Mouse (Mus musculus): Measurements from ENCODE around the gene Bcl7a. TPM values are rescaled to one million over a fixed set of nuclear protein-coding genes. Genes with fewer than 3 reads are reported as not detected.

The Bcl7a gene
- polyA plus RNA-seq, 1 experiment from 2014 or later = 40.0 TPM

- 71% methylated on average over 15 of the region's 15 CpGs for WGBS
- ATAC-seq (ENCODE audit: low FRiP score, low TSS enrichment) = no peak
- Histone ChIP-seq H3K9ac (replicated peaks; ENCODE audit: low read length) (0 out of 2 replicates have a peak overlapping the region, but pooled peaks have one; percentile 27), H3K4me3 (ENCODE audit: low read length) (no peak overlapping the region), H3K4me2 (replicated peaks; ENCODE audit: low read depth, low read length) (no peak overlapping the region), H3K9me3 (ENCODE audit: low read length) (no peaks in the 10 kb centered on the region), H3K27me3 (ENCODE audit: insufficient read depth, low read length) (no peaks in the 10 kb centered on the region), H3K4me1 (ENCODE audit: insufficient read depth, low read length) (peaks cover 30% of the 10 kb centered on the region), H3K27ac (ENCODE audit: low read length) (peak overlapping the region; percentile 68), H3K36me3 (ENCODE audit: insufficient read depth, low read length) (no peaks in the 10 kb centered on the region)
Observed at GRCm38 (mm10) chr5:123326006-123326750, 17.5 kb upstream of the Bcl7a start.

- 52% methylated on average over 9 of the region's 9 CpGs for WGBS
- H3K9ac ChIP-seq (replicated peaks; ENCODE audit: low read length) = no peak overlapping the region
- ATAC-seq (ENCODE audit: low FRiP score, low TSS enrichment) = peak; percentile 33
Observed at GRCm38 (mm10) chr5:123326751-123327148, 16.9 kb upstream of the Bcl7a start.

GRCm38 (mm10) chr5:123327686-123328085 is 15.9 kb upstream of the Bcl7a start:
- no peak for ATAC-seq (ENCODE audit: low FRiP score, low TSS enrichment)
- H3K9ac ChIP-seq (replicated peaks; ENCODE audit: low read length) = no peak overlapping the region
- 76% methylated on average over 8 of the region's 8 CpGs for WGBS
- peaks cover 30% of the 10 kb centered on the region for H3K4me1 ChIP-seq (ENCODE audit: insufficient read depth, low read length)
- no peaks in the 10 kb centered on the region for H3K36me3 ChIP-seq (ENCODE audit: insufficient read depth, low read length)
- H3K9me3 ChIP-seq (ENCODE audit: low read length) = no peaks in the 10 kb centered on the region
- H3K4me3 ChIP-seq (ENCODE audit: low read length) = no peak overlapping the region
- no peaks in the 10 kb centered on the region for H3K27me3 ChIP-seq (ENCODE audit: insufficient read depth, low read length)
- H3K27ac ChIP-seq (ENCODE audit: low read length) = no peak overlapping the region
- H3K4me2 ChIP-seq (replicated peaks; ENCODE audit: low read depth, low read length) = no peak overlapping the region

More at GRCm38 (mm10) chr5:123326751-123327148, 16.9 kb upstream of the Bcl7a start:
- Histone ChIP-seq H3K4me3 (ENCODE audit: low read length) (no peak overlapping the region), H3K9me3 (ENCODE audit: low read length) (no peaks in the 10 kb centered on the region), H3K4me2 (replicated peaks; ENCODE audit: low read depth, low read length) (no peak overlapping the region), H3K4me1 (ENCODE audit: insufficient read depth, low read length) (peaks cover 30% of the 10 kb centered on the region), H3K36me3 (ENCODE audit: insufficient read depth, low read length) (no peaks in the 10 kb centered on the region), H3K27me3 (ENCODE audit: insufficient read depth, low read length) (no peaks in the 10 kb centered on the region), H3K27ac (ENCODE audit: low read length) (peak overlapping the region; percentile 68)

- WGBS = 80% methylated on average over 6 of the region's 6 CpGs
- Histone ChIP-seq H3K4me2 (replicated peaks; ENCODE audit: low read depth, low read length) (no peak overlapping the region), H3K4me3 (ENCODE audit: low read length) (no peak overlapping the region), H3K9me3 (ENCODE audit: low read length) (no peaks in the 10 kb centered on the region), H3K36me3 (ENCODE audit: insufficient read depth, low read length) (no peaks in the 10 kb centered on the region), H3K27ac (ENCODE audit: low read length) (no peak overlapping the region), H3K9ac (replicated peaks; ENCODE audit: low read length) (no peak overlapping the region), H3K4me1 (ENCODE audit: insufficient read depth, low read length) (no peaks in the 10 kb centered on the region), H3K27me3 (ENCODE audit: insufficient read depth, low read length) (no peaks in the 10 kb centered on the region)
- ATAC-seq (ENCODE audit: low FRiP score, low TSS enrichment) = no peak
Observed at GRCm38 (mm10) chr5:123333566-123333965, 10.1 kb upstream of the Bcl7a start.

- WGBS = 83% methylated on average over 4 of the region's 4 CpGs
- Histone ChIP-seq H3K4me3 (ENCODE audit: low read length) (no peak overlapping the region), H3K27ac (ENCODE audit: low read length) (no peak overlapping the region), H3K9me3 (ENCODE audit: low read length) (no peaks in the 10 kb centered on the region), H3K4me1 (ENCODE audit: insufficient read depth, low read length) (no peaks in the 10 kb centered on the region), H3K27me3 (ENCODE audit: insufficient read depth, low read length) (no peaks in the 10 kb centered on the region), H3K36me3 (ENCODE audit: insufficient read depth, low read length) (no peaks in the 10 kb centered on the region), H3K4me2 (replicated peaks; ENCODE audit: low read depth, low read length) (no peak overlapping the region), H3K9ac (replicated peaks; ENCODE audit: low read length) (no peak overlapping the region)
- no peak for ATAC-seq (ENCODE audit: low FRiP score, low TSS enrichment)
Observed at GRCm38 (mm10) chr5:123336205-123336961, 7.3 kb upstream of the Bcl7a start.

- Histone ChIP-seq H3K4me2 (replicated peaks; ENCODE audit: low read depth, low read length) (no peak overlapping the region), H3K27ac (ENCODE audit: low read length) (no peak overlapping the region), H3K27me3 (ENCODE audit: insufficient read depth, low read length) (no peaks in the 10 kb centered on the region), H3K4me3 (ENCODE audit: low read length) (no peak overlapping the region), H3K4me1 (ENCODE audit: insufficient read depth, low read length) (peaks cover 4% of the 10 kb centered on the region), H3K9ac (replicated peaks; ENCODE audit: low read length) (no peak overlapping the region), H3K9me3 (ENCODE audit: low read length) (no peaks in the 10 kb centered on the region), H3K36me3 (ENCODE audit: insufficient read depth, low read length) (no peaks in the 10 kb centered on the region)
- 75% methylated on average over 3 of the region's 3 CpGs for WGBS
- ATAC-seq (ENCODE audit: low FRiP score, low TSS enrichment) = no peak
Observed at GRCm38 (mm10) chr5:123338463-123338862, 5.2 kb upstream of the Bcl7a start.

GRCm38 (mm10) chr5:123344628-123344962 is 961 bp downstream of the Bcl7a start:
- H3K9me3 ChIP-seq (ENCODE audit: low read length) = no peaks in the 10 kb centered on the region
- H3K27ac ChIP-seq (ENCODE audit: low read length) = peak overlapping the region; percentile 99
- peak overlapping the region; percentile 95 for H3K4me3 ChIP-seq (ENCODE audit: low read length)
- H3K9ac ChIP-seq (replicated peaks; ENCODE audit: low read length) = peak overlapping the region; percentile 97
- peak overlapping the region; percentile 89 for H3K4me2 ChIP-seq (replicated peaks; ENCODE audit: low read depth, low read length)
- H3K27me3 ChIP-seq (ENCODE audit: insufficient read depth, low read length) = no peaks in the 10 kb centered on the region
- H3K36me3 ChIP-seq (ENCODE audit: insufficient read depth, low read length) = no peaks in the 10 kb centered on the region
- peak; percentile 32; the same call in 1 of the 2 replicates for ATAC-seq (ENCODE audit: low FRiP score, low TSS enrichment)
- H3K4me1 ChIP-seq (ENCODE audit: insufficient read depth, low read length) = peaks cover 32% of the 10 kb centered on the region
- under 1% methylated on average over 51 of the region's 51 CpGs for WGBS

- H3K4me1 ChIP-seq (ENCODE audit: insufficient read depth, low read length) = peaks cover 34% of the 10 kb centered on the region
- H3K27me3 ChIP-seq (ENCODE audit: insufficient read depth, low read length) = no peaks in the 10 kb centered on the region
- peak overlapping the region; percentile 97 for H3K9ac ChIP-seq (replicated peaks; ENCODE audit: low read length)
- peak overlapping the region; percentile 99 for H3K27ac ChIP-seq (ENCODE audit: low read length)
- ATAC-seq (ENCODE audit: low FRiP score, low TSS enrichment) = peak; percentile 37
- peak overlapping the region; percentile 95 for H3K4me3 ChIP-seq (ENCODE audit: low read length)
- no peaks in the 10 kb centered on the region for H3K36me3 ChIP-seq (ENCODE audit: insufficient read depth, low read length)
- under 1% methylated on average over 78 of the region's 87 CpGs for WGBS
- H3K9me3 ChIP-seq (ENCODE audit: low read length) = no peaks in the 10 kb centered on the region
- peak overlapping the region; percentile 89 for H3K4me2 ChIP-seq (replicated peaks; ENCODE audit: low read depth, low read length)
Observed at GRCm38 (mm10) chr5:123344963-123345852, 1.6 kb downstream of the Bcl7a start.

- Histone ChIP-seq H3K4me3 (ENCODE audit: low read length) (peak overlapping the region; percentile 95), H3K9ac (replicated peaks; ENCODE audit: low read length) (peak overlapping the region; percentile 97), H3K27ac (ENCODE audit: low read length) (peak overlapping the region; percentile 99), H3K36me3 (ENCODE audit: insufficient read depth, low read length) (no peaks in the 10 kb centered on the region), H3K4me1 (ENCODE audit: insufficient read depth, low read length) (peaks cover 42% of the 10 kb centered on the region), H3K4me2 (replicated peaks; ENCODE audit: low read depth, low read length) (peak overlapping the region; percentile 89), H3K9me3 (ENCODE audit: low read length) (no peaks in the 10 kb centered on the region), H3K27me3 (ENCODE audit: insufficient read depth, low read length) (no peaks in the 10 kb centered on the region)
- ATAC-seq (ENCODE audit: low FRiP score, low TSS enrichment) = peak; percentile 42
- WGBS = 3% methylated on average over 22 of the region's 22 CpGs
Observed at GRCm38 (mm10) chr5:123345853-123346654, 2.4 kb downstream of the Bcl7a start.
